Mouse (Mus musculus) kidney, adult 2 months (tissue): ENCODE results near the gene Rnf5.

Source experiments
- CTCF ChIP-seq: fragments of 200-500 bp; conservative IDR thresholded peaks from 2 replicates; pipeline ENCODE4 v1.5.1; 2011; ENCODE audit warnings: low read depth, mild to moderate bottlenecking, control low read depth, low read length, moderate library complexity, mixed read lengths; ENCODE audit not compliant: insufficient read depth, insufficient read length
- POLR2A ChIP-seq: fragments of 200-500 bp; IDR thresholded peaks from one replicate; pipeline ENCODE4 v1.6.1; 2011; ENCODE audit warnings: low read depth, low read length, control low read depth

- TF ChIP-seq POLR2A (peak; percentile 91), CTCF (no peak)
These were observed 595 bp upstream of the Rnf5 start, which contains the start of gene Agpat1 for GRCm38 (mm10) chr17:34604061-34604508.
